Mouse (Mus musculus) lung, adult 2 months (tissue): ENCODE data around the gene Kat6b.

Experiments
- CTCF ChIP-seq: fragments of 200-500 bp; IDR thresholded peaks from 2 replicates; pipeline ENCODE4 v1.5.1; 2011; ENCODE audit warnings: mild to moderate bottlenecking, low read length, control low read depth; ENCODE audit not compliant: insufficient read depth
- POLR2A ChIP-seq: fragments of 200-500 bp; IDR thresholded peaks from 2 replicates; pipeline ENCODE4 v1.6.1; 2011; ENCODE audit warnings: low read depth, mild to moderate bottlenecking, control low read depth, low read length, borderline replicate concordance; ENCODE audit errors: extremely low read depth

DNA sequence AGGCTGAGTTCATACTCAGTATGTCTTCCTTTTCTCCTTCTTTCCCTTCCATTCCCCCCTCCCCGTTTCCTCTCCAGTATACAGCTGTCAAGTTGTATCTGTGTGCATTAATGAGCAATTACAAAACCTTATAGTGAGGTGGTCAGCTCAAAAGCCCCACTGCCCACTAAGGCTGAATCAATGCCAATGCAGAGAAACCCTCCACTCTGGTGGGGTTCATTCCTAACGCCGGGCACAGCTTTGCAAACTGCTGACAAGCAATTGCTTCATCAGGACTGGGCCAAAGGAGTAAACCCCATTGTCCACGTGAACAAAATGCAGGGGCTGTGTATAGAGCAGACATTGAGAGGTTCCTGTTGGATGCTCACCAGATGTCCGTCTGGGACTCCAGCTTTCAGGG, 23.4 kb upstream of the Kat6b start:
- no peak for TF ChIP-seq CTCF
- no peak for TF ChIP-seq POLR2A
